Mouse (Mus musculus) fibroblast of lung, adult 2 months (primary cell): Measurements from ENCODE around the gene Atg101.
"Not testable (repeated sequence)": the region's sequence is repeated elsewhere in the genome, so short reads cannot be mapped to it uniquely, and the experiment has no call there.

Experiments
- DNase-seq: peaks from one replicate; pipeline ENCODE4 v3.0.0-alpha.2; 2011; ENCODE audit warnings: low read depth

Atg101 gene

DNA sequence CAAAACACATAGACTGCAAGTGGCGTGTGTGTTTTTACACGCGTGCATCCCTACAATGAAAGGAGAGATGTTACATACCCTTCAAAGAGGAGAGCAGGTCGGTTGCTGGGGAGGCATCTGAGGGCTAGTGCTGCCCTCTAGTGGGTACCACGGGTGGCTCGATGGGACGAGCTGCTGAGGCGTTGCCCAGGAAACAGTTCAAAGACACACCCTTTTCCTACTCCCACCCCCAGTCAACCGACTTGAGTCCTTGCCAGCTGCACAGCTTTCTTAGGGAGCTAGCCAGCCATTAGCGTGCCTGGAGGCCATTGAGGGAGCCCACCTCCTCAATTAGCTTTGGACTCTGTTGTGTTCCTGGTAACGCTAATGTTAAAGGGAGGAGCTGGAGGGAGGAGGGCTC lies 31.8 kb downstream of the Atg101 start:
- DNase-seq: peak; percentile 77

DNA sequence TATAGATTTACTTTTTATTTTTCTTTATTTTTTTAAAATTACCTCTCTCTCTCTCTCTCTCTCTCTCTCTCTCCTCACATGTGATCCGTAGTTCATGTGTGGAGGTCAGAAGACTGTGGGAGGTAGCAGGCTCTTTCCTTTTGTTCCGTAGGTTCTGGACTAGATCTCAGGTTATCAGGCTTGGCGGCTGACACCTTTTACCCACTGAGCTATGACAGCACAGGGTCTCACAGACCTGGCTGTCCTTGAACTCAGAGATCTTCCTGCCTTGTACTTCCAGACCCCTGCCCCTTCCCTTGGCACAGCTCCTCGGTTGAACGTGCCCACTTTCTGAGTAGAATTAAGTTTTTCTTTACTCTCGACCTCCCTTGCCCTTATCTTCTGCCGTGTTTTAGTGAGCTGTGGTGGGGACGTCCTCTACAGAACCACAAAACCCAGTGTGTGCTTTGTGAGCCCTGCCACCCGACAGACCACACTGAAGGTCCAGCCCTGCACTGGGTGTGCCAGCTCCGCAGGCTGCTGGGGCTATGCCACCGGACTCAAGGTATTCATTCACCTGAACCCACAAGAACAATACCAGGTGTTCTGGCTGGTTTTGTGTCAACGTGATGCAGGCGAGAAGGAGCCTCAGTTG lies 32.3 kb downstream of the Atg101 start:
- no peak for DNase-seq

DNA sequence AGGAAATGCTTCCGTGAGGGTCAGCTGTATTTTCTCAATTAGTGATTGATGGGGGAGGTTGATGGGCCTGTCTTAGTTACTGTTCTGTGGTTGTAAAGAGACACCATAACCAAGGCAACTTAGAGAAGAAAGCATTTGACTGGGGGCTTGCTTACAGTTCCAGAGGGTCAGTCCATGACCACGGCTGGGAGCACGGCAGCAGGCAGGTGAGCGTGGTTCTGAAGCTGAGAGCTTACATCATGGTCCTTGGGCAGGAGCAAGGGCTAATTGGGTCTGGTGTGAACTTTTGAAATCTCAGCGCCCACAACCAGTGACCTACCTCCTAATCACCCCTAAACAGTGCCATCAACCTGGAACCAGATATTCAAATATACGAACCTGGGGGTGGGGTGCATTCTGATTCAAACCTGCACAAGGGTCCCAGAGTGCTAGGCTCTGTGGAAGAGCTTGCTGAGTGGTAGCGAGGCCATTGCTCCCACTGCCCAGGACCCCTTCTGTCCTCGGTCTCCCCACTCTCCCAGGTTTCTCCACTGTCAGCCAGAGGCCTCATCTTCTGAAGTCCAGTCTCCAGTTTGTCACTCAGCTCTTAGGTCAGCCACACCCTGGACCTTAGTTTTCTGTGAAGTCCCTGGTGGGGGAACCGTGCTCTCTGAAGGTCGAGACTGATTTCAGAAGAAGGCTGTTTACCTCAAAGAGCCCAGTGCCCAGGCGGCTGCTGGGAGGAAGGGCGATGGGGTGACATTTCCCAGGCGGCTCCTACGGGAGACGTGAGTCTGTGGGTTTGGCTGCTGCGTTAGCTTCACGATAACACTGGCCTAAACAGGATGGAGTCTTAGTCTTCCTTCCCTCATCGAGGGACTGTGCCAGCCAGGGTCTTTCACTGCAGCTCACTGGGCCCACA lies 33.1 kb downstream of the Atg101 start:
- DNase-seq: no peak

DNA sequence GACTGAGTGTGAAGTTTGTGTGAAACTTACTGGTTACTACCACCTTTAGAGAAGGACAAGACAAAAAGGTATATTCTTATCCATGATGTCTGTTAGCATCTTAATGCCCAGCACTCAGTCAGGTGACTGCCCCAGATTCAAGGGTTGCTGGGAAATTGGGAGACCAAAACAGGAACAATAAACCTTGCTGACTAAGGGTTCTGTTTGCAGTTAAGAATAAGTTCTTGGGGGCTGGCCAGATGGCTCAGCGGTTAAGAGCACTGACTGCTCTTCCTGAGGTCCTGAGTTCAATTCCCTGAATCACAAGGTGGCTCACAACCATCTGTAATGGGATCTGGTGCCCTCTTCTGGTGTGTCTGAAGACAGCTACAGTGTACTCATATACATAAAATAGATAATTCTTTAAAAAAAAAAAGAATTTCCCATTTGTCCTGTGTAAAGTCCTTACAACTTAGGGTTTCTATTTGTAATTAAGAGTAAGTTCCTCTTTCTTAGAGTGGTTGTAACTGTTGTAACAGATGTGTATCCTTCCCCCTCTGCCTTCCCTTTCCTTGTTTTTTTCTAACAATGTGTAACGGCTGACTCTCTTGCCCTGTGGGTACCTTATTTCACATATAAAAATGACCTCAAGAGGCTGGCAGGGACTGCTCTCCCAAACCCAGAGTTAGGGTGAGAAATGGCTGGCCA lies 33.9 kb downstream of the Atg101 start:
- DNase-seq: no peak

DNA sequence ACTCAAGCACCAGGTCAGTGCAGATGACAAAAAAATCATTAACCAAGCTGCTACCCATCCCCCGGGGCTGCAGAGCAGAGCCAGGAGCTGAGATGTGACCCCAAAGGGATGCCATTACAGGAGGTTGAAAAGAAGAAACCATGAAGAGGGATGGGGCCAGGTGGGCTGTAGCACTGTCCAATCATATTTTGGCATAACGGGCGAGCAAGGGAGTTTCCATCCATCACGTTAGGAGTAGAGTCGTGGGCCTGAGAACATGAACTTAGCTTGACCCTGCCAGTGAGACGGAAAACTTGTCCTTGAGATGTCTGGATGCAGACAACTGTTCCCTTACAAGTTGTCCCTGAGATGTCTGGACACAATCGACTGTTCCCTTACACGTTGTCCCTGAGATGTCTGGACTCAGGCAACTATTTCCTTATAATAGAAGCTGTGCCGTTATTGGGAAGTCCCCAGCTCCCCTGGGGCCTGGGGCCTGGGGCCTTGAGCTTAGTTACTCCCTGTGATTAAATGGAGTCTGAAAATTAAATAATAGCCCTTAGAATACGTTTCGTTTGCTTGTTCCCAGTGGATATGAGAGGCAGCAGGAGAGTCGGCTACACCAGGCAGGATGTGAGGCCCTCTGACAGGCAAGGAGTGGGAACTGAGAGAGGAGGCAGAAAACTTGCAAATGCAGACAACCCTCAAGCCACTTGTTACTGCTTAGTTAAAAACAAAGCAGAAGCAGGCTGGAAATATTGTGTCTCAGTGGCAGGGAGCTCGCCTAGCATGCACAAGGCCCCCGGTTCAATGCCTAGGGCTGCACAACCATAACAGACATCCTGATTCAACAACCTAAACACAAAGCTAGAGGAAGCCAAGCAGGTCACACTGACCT lies 35.1 kb downstream of the Atg101 start:
- DNase-seq: no peak

DNA sequence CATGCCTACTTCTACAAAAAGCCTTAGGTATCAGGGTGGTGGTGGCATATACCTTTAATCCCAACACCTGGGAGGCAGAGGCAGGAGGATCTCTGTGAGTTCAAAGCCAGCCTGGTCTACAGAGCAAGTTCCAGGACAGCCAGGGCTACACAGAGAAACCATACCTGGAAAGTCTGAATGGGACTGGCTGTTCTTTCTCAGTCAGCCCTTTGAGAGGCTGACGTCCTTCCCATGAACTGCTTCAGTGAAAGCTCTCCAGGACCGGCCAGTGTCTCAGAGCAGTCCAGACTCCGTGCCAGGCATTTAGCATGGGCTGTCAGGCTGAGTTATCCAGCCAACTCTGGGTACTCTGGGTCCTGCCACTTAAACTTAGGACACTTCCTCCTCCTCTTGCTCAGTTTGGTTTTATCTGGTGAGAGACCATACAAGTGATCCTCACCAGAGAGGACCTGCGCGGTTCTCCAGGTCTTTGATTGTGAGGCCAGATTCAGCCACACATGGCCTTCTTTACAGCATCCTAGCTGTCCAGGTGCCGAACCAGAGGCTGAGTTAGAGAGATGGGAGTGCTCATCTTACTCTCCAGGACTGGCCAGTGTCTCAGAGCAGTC lies 36.0 kb downstream of the Atg101 start:
- no peak for DNase-seq

DNA sequence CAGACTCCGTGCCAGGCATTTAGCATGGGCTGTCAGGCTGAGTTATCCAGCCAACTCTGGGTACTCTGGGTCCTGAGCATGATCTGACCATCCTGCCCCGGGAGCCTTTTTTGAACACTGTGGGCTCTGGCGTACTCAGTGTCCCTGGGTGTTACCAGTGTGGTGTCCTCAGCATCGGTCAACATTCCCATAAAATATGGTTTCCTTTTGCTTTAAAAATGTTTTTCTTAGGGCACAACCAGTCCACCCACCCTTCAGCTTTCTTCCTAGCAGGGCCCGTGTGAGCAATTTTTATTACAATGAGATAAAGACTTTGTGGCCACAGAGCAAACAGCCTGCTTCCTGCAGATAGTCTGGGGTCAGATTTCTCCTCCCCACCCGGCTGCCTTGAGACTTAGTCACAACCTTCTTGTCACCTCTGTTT lies 36.6 kb downstream of the Atg101 start:
- DNase-seq: no peak

DNA sequence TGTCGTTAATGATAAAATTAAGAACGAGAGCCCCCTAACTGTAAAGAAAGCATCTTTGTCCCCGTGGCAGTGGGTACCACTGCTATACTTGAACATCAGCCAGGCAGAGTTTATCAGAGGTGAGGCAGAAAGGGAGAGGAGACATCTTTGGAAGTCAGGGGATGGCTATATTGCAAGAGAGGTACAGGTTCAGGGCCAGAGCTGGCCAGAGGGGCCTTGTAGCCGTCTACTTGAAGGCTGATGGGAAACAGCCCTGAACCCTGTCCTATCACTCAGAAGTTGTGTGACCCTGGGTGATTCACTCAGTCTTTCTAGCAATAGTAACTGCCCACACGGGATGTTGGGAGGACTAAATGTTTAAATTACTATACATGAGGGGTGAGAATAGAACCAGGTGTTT lies 37.1 kb downstream of the Atg101 start:
- no peak for DNase-seq

DNA sequence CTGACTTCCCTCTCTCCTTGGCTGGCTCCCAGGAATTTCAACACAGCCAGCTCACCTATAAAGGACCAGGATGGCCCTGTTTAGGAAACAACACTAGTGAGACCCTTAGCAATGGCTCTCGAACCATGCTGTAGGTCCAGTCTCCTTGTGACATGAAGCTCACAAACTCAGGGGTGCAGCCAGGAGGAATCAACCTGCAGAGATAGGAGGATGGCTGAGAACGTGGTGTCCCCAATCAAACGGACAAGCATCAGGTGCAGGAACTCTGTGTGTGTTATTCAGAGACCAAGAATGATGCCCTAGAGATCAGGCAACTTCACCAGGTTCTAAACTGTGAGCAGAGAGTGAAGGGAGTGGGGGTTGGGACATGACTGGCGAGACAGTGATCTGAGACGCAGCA lies 38.0 kb downstream of the Atg101 start:
- no peak for DNase-seq

DNA sequence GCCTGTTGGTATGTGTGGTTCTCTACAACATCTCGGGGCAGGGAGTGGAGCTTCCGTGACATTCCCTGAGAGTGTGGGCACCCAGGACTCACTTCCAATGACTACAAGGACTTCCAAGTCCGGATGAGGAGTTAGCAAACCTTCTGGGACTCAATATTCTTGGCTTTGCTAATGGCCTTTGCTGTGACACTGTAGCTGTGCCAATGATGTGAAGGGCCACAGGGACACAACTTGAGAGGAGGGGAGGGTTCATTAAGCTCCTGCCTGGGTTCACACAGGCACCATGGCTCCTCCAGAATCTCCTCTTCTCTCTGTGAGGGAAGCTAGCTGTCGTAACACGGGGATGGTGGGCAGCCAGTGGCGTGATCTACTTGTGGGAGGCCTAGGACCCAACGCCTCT lies 38.6 kb downstream of the Atg101 start:
- DNase-seq: no peak

DNA sequence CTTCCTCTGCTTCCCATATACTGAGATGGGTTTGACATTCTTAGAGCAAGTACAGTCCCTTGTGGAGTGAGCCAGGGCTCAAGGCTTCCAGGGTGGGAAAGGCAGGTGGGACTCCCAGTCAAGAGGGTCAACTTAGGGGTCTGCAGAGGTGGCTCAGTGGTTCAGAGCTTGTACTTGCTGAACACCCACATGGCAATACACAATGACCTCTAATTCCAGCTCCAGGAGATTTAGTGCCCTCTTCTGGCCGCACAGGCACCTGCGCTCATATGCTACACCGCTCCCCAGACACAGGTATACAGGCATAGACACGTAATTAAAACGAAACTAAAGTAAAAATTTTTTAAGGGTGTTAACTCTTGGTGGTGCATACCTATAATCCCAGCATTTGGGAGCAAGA lies 39.4 kb downstream of the Atg101 start:
- no peak for DNase-seq

DNA sequence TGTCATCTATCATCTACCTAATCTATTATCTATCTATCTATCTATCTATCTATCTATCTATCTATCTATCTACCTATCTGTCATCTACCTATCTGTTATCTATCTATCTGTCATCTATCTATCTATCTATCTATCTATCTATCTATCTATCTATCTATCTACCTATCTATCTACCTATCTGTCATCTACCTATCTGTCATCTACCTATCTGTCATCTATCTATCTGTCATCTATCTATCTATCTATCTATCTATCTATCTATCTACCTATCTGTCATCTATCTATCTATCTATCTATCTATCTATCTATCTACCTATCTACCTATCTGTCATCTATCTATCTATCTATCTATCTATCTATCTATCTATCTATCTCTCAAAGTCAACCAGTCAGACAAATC lies 40.3 kb downstream of the Atg101 start:
- DNase-seq: not testable (repeated sequence)

DNA sequence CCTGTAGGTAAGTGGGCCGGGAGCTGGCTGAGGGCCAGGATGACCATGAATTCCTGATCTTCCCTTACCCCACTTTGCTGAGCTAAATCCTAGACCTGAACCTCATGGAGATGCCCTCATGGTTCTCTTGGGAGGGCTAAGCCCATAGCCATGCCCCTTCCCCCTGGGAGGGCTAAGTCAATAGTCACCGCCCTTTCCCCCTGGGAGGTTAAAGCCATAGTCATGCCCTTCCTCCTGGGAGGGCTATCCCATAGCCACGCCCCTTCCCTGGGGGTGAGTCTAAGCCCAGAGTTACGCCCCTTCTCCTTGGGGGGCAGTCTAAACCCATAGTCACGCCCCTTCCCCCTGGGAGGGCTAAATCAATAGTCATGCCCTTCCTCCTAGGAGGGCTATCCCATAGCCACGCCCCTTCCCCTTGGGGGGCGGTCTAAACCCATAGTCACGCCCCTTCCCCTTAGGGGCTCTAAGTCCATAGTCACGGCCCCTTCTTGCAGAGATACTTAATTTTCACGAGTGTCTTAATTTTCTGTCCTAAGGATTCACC lies 42.0 kb downstream of the Atg101 start:
- no peak for DNase-seq

DNA sequence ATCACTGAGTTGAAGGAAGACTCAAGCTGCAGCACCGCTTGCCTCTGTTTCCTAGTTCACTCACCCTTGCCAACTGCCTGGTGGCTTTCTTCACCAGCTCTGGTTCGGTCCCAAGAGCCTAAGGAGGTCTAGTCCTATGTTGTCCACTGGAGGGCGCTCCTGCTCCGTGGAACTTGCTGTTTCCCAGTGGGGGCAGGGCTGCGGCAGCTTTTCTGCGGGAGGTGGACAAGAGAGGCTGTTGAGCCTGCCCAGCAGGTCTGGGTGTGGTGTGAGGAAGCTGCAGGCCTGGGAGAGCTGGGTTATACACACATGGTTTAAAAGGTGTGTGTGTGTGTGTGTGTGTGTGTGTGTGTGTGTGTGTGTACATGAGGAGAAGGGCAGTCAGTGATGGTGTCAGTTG lies 43.2 kb downstream of the Atg101 start:
- peak; percentile 69 for DNase-seq

DNA sequence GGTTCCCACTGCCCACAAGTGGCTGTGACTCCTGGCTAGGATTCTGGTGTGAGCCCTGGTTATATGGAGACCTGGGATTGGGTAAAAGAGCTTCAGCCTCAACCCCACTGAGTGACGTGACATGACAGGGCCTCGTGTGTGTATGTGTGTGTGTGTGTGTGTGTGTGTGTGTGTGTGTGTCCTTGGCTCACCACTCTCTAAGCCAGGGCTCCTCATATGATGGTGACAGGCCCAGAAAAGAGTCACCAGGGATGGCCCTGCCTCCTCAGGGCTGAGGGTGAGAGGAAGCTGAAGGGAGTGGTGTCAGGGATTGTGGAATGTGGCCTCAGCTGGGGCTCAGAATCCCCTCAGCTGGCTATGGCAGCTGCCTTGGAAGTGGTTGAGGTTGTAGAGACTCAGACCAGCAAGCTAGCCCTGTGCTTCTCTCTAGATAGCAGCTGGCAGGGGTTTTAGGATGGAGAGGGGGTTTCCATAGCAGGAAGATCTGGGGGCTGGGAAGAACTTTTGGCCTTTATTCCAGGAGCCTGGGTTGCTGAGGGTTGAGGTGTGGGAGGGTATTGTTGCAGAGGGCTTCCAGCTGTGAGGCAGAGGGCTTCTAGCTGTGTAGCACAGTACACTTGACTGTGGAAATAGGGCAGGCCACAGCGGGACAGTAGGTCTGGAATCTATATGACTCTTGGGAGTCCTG lies 44.9 kb downstream of the Atg101 start:
- no peak for DNase-seq

DNA sequence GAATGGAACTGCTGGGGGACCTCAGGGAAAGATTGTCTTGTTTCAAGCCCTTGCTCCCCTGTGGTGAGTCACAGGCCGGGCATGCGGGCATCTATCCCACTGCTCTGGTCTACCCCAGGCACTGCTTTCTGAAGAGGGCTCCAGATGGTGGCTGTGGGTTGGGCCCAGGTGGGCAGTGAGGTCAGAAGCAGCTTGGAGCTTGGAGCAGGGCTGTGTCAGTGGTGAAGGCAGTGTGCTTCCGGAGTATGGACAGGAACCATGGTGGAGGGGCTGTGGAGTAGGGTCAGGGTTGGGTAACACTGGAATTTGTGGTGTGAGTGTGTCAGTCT lies 45.5 kb downstream of the Atg101 start:
- DNase-seq: no peak

DNA sequence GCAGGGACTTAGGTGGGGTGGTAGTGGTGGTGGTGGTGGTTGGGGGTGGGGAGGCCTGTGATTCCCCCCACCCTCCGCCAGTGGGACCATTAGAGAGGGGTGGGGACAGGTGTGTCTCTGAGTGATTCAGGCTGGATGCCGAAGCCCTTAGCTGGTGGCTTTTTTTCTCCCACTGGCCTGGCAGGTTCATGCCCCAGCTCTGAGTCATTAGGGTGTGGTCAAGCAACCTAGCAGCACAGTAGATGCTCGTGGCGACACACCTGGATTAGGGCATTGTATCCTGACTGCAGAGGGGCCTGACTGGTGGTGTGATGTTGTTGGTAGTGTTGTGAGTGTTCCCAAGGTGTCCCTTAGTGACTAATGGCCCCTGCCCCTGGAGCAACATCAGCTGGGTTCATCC lies 47.0 kb downstream of the Atg101 start:
- DNase-seq: no peak

DNA sequence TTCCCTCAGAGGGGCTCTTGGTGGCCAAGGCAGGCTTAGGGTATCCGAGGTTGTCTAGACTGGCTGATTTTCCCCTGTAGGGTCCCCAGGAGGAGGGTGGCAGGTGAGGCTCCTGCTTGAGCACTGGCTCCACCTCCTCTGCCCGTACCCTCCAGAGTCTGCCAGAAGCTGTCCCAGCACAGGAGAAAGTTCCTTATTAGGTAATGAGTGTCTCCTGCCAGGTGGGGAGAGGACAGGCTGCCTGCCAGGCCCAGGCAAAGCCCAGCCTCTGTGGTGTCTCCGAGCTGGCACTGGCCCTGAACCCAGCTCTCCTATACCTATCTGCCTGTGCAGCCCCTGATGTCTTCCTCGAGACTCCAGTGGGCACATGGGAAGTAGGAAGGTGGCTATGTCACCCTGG lies 48.3 kb downstream of the Atg101 start:
- DNase-seq: no peak

DNA sequence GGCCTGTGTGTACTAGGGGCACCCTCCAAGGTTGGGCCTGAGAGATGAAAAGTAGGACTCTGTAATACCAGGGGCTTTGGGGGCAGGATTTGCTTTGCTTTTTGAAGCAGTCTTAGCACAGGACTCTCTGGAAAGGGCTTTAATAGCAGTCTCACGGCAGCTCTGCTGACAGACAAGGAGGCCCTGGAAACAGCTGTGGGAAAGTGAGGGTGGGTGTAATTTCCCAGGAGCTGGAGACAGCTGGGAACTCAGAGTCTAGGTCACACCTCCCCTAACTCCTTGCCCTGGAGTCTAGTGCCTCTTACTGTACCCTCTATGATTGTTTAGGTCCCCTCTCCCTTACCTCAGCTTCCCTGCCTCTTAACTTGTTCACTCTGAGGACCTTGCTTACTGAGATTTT lies 49.1 kb downstream of the Atg101 start:
- DNase-seq: no peak

DNA sequence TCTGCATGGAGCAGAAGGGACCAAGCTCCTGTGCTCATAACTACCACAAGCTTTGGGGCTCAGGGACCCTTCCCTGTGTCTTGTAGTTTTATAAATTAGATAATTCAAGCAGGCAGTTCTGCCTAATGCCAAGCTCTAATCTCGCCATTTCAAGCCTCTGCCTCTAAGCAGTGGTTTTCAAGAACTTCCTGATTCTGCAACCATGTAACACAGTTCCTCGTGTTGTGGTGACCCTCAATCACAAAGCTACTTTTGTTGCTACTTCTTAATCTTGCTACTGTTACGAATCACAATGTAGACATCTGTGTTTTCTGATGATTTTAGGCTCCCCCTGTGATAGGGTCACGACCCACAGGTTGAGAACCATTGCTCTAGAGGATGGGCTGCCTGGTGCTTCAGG lies 49.6 kb downstream of the Atg101 start:
- no peak for DNase-seq
